Mouse (Mus musculus): ENCODE data around the gene Gm42957. TPM values are rescaled to one million over a fixed set of nuclear protein-coding genes. Genes with fewer than 3 reads are reported as not detected.
"Not testable (repeated sequence)": the region's sequence is repeated elsewhere in the genome, so short reads cannot be mapped to it uniquely, and the experiment has no call there.

The Gm42957 gene
- polyA plus RNA-seq, 1 experiment from 2014 or later: not detected

- H3K9ac ChIP-seq (replicated peaks): no peak overlapping the region
- no peaks in the 10 kb centered on the region for H3K36me3 ChIP-seq (replicated peaks; ENCODE audit: insufficient read depth, low read length)
- H3K27me3 ChIP-seq (ENCODE audit: insufficient read depth, low read length): peaks cover 18% of the 10 kb centered on the region; the same call in 1 of the 2 replicates
- no peak overlapping the region for H3K4me2 ChIP-seq (ENCODE audit: low read depth, low read length)
- DNase-seq (no peak), ATAC-seq (no peak)
- no peaks in the 10 kb centered on the region for H3K9me3 ChIP-seq (ENCODE audit: low read length)
- H3K27ac ChIP-seq (ENCODE audit: low read depth): no peak overlapping the region
- no peak for TF ChIP-seq EP300 (IDR thresholded peaks at IDR 0.05; ENCODE audit: low read depth)
- no peak for TF ChIP-seq CTCF (IDR thresholded peaks at IDR 0.05; ENCODE audit: low read depth)
- H3K4me3 ChIP-seq (ENCODE audit: low read depth, low read length): no peak overlapping the region
- H3K4me1 ChIP-seq (ENCODE audit: insufficient read depth): no peaks in the 10 kb centered on the region
- 62% methylated on average over 7 of the region's 7 CpGs for WGBS (ENCODE audit: insufficient replicate concordance)
Measured at GRCm38 (mm10) chr3:96678456-96678855, 43.2 kb downstream of the Gm42957 start.

- Histone ChIP-seq H3K9me3 (ENCODE audit: low read length) (no peaks in the 10 kb centered on the region), H3K4me1 (ENCODE audit: insufficient read depth) (no peaks in the 10 kb centered on the region), H3K36me3 (replicated peaks; ENCODE audit: insufficient read depth, low read length) (no peaks in the 10 kb centered on the region), H3K27ac (ENCODE audit: low read depth) (no peak overlapping the region), H3K27me3 (ENCODE audit: insufficient read depth, low read length) (peaks cover 22% of the 10 kb centered on the region; the same call in 1 of the 2 replicates), H3K4me2 (ENCODE audit: low read depth, low read length) (no peak overlapping the region), H3K4me3 (ENCODE audit: low read depth, low read length) (no peak overlapping the region), H3K9ac (replicated peaks) (no peak overlapping the region)
- TF ChIP-seq EP300 (IDR thresholded peaks at IDR 0.05; ENCODE audit: low read depth): no peak
- no peak for TF ChIP-seq CTCF (IDR thresholded peaks at IDR 0.05; ENCODE audit: low read depth)
- no peak for DNase-seq
- ATAC-seq: no peak
- 25% methylated on average over 5 of the region's 5 CpGs for WGBS (ENCODE audit: insufficient replicate concordance)
Measured at GRCm38 (mm10) chr3:96679159-96679674, 43.9 kb downstream of the Gm42957 start.

GRCm38 (mm10) chr3:96680269-96680956, 45.1 kb downstream of the Gm42957 start:
- H3K9ac ChIP-seq (replicated peaks): no peak overlapping the region
- no peaks in the 10 kb centered on the region for H3K9me3 ChIP-seq (ENCODE audit: low read length)
- peaks cover 34% of the 10 kb centered on the region; the same call in 1 of the 2 replicates for H3K27me3 ChIP-seq (ENCODE audit: insufficient read depth, low read length)
- no peaks in the 10 kb centered on the region; the same call in 1 of the 2 replicates for H3K4me1 ChIP-seq (ENCODE audit: insufficient read depth)
- H3K4me2 ChIP-seq (ENCODE audit: low read depth, low read length): no peak overlapping the region
- no peak overlapping the region for H3K4me3 ChIP-seq (ENCODE audit: low read depth, low read length)
- no peaks in the 10 kb centered on the region for H3K36me3 ChIP-seq (replicated peaks; ENCODE audit: insufficient read depth, low read length)
- TF ChIP-seq EP300 (IDR thresholded peaks at IDR 0.05; ENCODE audit: low read depth): no peak
- no peak for TF ChIP-seq CTCF (IDR thresholded peaks at IDR 0.05; ENCODE audit: low read depth)
- ATAC-seq: no peak
- no peak for DNase-seq
- 25% methylated on average over 12 of the region's 12 CpGs for WGBS (ENCODE audit: insufficient replicate concordance)
- H3K27ac ChIP-seq (ENCODE audit: low read depth): no peak overlapping the region

GRCm38 (mm10) chr3:96683496-96683895, 48.2 kb downstream of the Gm42957 start:
- DNase-seq (no peak), ATAC-seq (no peak)
- H3K9me3 ChIP-seq (ENCODE audit: low read length): no peaks in the 10 kb centered on the region
- H3K36me3 ChIP-seq (replicated peaks; ENCODE audit: insufficient read depth, low read length): no peaks in the 10 kb centered on the region
- WGBS (ENCODE audit: insufficient replicate concordance): 81% methylated on average over 3 of the region's 3 CpGs
- H3K27ac ChIP-seq (ENCODE audit: low read depth): no peak overlapping the region
- no peaks in the 10 kb centered on the region; the same call in 1 of the 2 replicates for H3K4me1 ChIP-seq (ENCODE audit: insufficient read depth)
- no peak overlapping the region for H3K4me3 ChIP-seq (ENCODE audit: low read depth, low read length)
- no peak overlapping the region for H3K4me2 ChIP-seq (ENCODE audit: low read depth, low read length)
- TF ChIP-seq CTCF (IDR thresholded peaks at IDR 0.05; ENCODE audit: low read depth): no peak
- peaks cover 43% of the 10 kb centered on the region; the same call in 1 of the 2 replicates for H3K27me3 ChIP-seq (ENCODE audit: insufficient read depth, low read length)
- no peak overlapping the region for H3K9ac ChIP-seq (replicated peaks)

- Histone ChIP-seq H3K9me3 (ENCODE audit: low read length) (no peaks in the 10 kb centered on the region), H3K4me3 (ENCODE audit: low read depth, low read length) (no peak overlapping the region), H3K4me1 (ENCODE audit: insufficient read depth) (no peaks in the 10 kb centered on the region; the same call in 1 of the 2 replicates), H3K4me2 (ENCODE audit: low read depth, low read length) (peak overlapping the region; percentile 44; the same call in 1 of the 2 replicates), H3K27me3 (ENCODE audit: insufficient read depth, low read length) (peaks cover 43% of the 10 kb centered on the region; the same call in 1 of the 2 replicates), H3K9ac (replicated peaks) (no peak overlapping the region), H3K27ac (ENCODE audit: low read depth) (no peak overlapping the region), H3K36me3 (replicated peaks; ENCODE audit: insufficient read depth, low read length) (no peaks in the 10 kb centered on the region)
- WGBS (ENCODE audit: insufficient replicate concordance): 53% methylated on average over 17 of the region's 17 CpGs
- DNase-seq (no peak), ATAC-seq (no peak)
- TF ChIP-seq CTCF (IDR thresholded peaks at IDR 0.05; ENCODE audit: low read depth) (no peak), EP300 (IDR thresholded peaks at IDR 0.05; ENCODE audit: low read depth) (no peak)
Measured at GRCm38 (mm10) chr3:96684151-96684821, 49.0 kb downstream of the Gm42957 start.

GRCm38 (mm10) chr3:96684822-96685156, 49.5 kb downstream of the Gm42957 start:
- no peaks in the 10 kb centered on the region for H3K9me3 ChIP-seq (ENCODE audit: low read length)
- 25% methylated on average over 28 of the region's 28 CpGs for WGBS (ENCODE audit: insufficient replicate concordance)
- DNase-seq (no peak), ATAC-seq (no peak)
- no peaks in the 10 kb centered on the region; the same call in 1 of the 2 replicates for H3K4me1 ChIP-seq (ENCODE audit: insufficient read depth)
- TF ChIP-seq CTCF (IDR thresholded peaks at IDR 0.05; ENCODE audit: low read depth): no peak
- TF ChIP-seq EP300 (IDR thresholded peaks at IDR 0.05; ENCODE audit: low read depth): no peak
- H3K4me3 ChIP-seq (ENCODE audit: low read depth, low read length): no peak overlapping the region
- H3K27ac ChIP-seq (ENCODE audit: low read depth): no peak overlapping the region
- H3K36me3 ChIP-seq (replicated peaks; ENCODE audit: insufficient read depth, low read length): no peaks in the 10 kb centered on the region
- H3K9ac ChIP-seq (replicated peaks): no peak overlapping the region; the same call in 1 of the 2 replicates
- peaks cover 43% of the 10 kb centered on the region; the same call in 1 of the 2 replicates for H3K27me3 ChIP-seq (ENCODE audit: insufficient read depth, low read length)
- H3K4me2 ChIP-seq (ENCODE audit: low read depth, low read length): peak overlapping the region; percentile 44; the same call in 1 of the 2 replicates

GRCm38 (mm10) chr3:96686057-96686456, 50.8 kb downstream of the Gm42957 start:
- not testable (repeated sequence) for H3K4me1 ChIP-seq (ENCODE audit: insufficient read depth); H3K27ac ChIP-seq (ENCODE audit: low read depth); H3K4me2 ChIP-seq (ENCODE audit: low read depth, low read length); ATAC-seq; H3K36me3 ChIP-seq (replicated peaks; ENCODE audit: insufficient read depth, low read length); H3K9ac ChIP-seq (replicated peaks); H3K9me3 ChIP-seq (ENCODE audit: low read length); H3K4me3 ChIP-seq (ENCODE audit: low read depth, low read length); DNase-seq
- peaks cover 35% of the 10 kb centered on the region; the same call in 1 of the 2 replicates for H3K27me3 ChIP-seq (ENCODE audit: insufficient read depth, low read length)
- WGBS (ENCODE audit: insufficient replicate concordance): 83% methylated on average over 5 of the region's 5 CpGs

Measured in liver, postnatal 0 days (tissue).